Mouse (Mus musculus) heart, postnatal 0 days (tissue): ENCODE results near the gene Hmcn1. TPM values are rescaled to one million over a fixed set of nuclear protein-coding genes. Genes with fewer than 3 reads are reported as not detected.

Source experiments
- ATAC-seq: fragments of 200-750 bp; cut with Nextera tagmentation; 2 replicates; pipeline ENCODE4 v1.8.0; 2017; ENCODE audit warnings: low read depth, moderate number of reproducible peaks, moderate library complexity; ENCODE audit not compliant: insufficient read depth
- DNase-seq: peaks from one replicate; pipeline ENCODE4 v3.0.0-alpha.2; 2016; ENCODE audit warnings: low spot score
- H3K27ac ChIP-seq: fragments of 300-500 bp; sonication (generic); 2 replicates; pipeline ENCODE4 v1.5.1; 2014; ENCODE audit warnings: low read depth, mild to moderate bottlenecking
- H3K27me3 ChIP-seq: fragments of 300-500 bp; sonication (generic); 2 replicates; pipeline ENCODE4 v1.6.1; 2014; ENCODE audit warnings: low read length, mixed read lengths; ENCODE audit not compliant: control insufficient read depth, insufficient read depth
- H3K36me3 ChIP-seq: fragments of 300-500 bp; sonication (generic); replicated peaks from 2 replicates; pipeline ENCODE4 v1.6.1; 2014; ENCODE audit warnings: low read length, mixed read lengths; ENCODE audit not compliant: control insufficient read depth, insufficient read depth
- H3K4me1 ChIP-seq: fragments of 300-500 bp; sonication (generic); 2 replicates; pipeline ENCODE4 v1.6.1; 2014; ENCODE audit warnings: antibody characterized with exemption; ENCODE audit not compliant: control insufficient read depth, insufficient read depth
- H3K4me2 ChIP-seq: fragments of 300-500 bp; sonication (generic); 2 replicates; pipeline ENCODE4 v1.6.1; 2014; ENCODE audit warnings: low read depth, mild to moderate bottlenecking, low read length, moderate library complexity
- H3K4me3 ChIP-seq: fragments of 300-500 bp; sonication (generic); 2 replicates; pipeline ENCODE4 v1.5.1; 2014; ENCODE audit warnings: low read depth, low read length
- H3K9ac ChIP-seq: fragments of 300-500 bp; sonication (generic); replicated peaks from 2 replicates; pipeline ENCODE4 v1.6.1; 2014; ENCODE audit warnings: low read depth, low read length, mixed read lengths
- H3K9me3 ChIP-seq: fragments of 300-500 bp; sonication (generic); replicated peaks from 2 replicates; pipeline ENCODE4 v1.6.1; 2016; ENCODE audit warnings: low read length; ENCODE audit not compliant: control insufficient read depth
- CTCF ChIP-seq: IDR thresholded peaks from 2 replicates; pipeline ENCODE4 v1.5.1; 2016; ENCODE audit warnings: antibody characterized with exemption, control low read depth, low read depth
- EP300 ChIP-seq: IDR thresholded peaks from 2 replicates; pipeline ENCODE4 v1.6.1; 2016; ENCODE audit warnings: antibody characterized with exemption, low read depth
- WGBS: fragments of 180-500 bp; shearing (Covaris S2); extraction: QIAGEN DNeasy Blood & Tissue Kit; methylation state at CpG from one replicate; pipeline ENCODE4 v1.1.7; 2014; 5-methylcytosine and 5-hydroxymethylcytosine counted together
- polyA plus RNA-seq: library from polyadenylated mRNA; unstranded; fragments of >200 nt; fragmentation: Nextera tagmentation; extraction: Ambion mirVana; gene quantifications from 2 replicates; pipeline ENCODE4 v1.2.1, GENCODE M21; 2015
- total RNA-seq: library from RNA; depleted of rRNA; stranded (reverse); fragments of >200 nt; gene quantifications from 2 replicates; pipeline ENCODE4 v1.2.3, GENCODE M21; 2014; ENCODE audit warnings: low replicate concordance

The Hmcn1 gene
- total and polyA plus RNA-seq, 2 experiments from 2014 or later, result 18.9 to 59.2 TPM

- no peak for TF ChIP-seq EP300
- no peak for TF ChIP-seq CTCF
- peaks cover 27% of the 10 kb centered on the region for H3K36me3 ChIP-seq
- ATAC-seq (no peak), DNase-seq (no peak)
- H3K4me2 ChIP-seq, result no peak overlapping the region
- 89% methylated on average over 12 of the region's 12 CpGs for WGBS
- H3K4me3 ChIP-seq, result no peak overlapping the region
- no peaks in the 10 kb centered on the region for H3K4me1 ChIP-seq
- H3K27ac ChIP-seq, result no peak overlapping the region
- H3K27me3 ChIP-seq, result no peaks in the 10 kb centered on the region
- H3K9me3 ChIP-seq, result no peaks in the 10 kb centered on the region
- no peak overlapping the region for H3K9ac ChIP-seq
Observed at GRCm38 (mm10) chr1:150802642-150803041, 190.6 kb downstream of the Hmcn1 start.

- H3K27ac ChIP-seq, result no peak overlapping the region
- 77% methylated on average over 8 of the region's 8 CpGs for whole genome bisulfite sequencing
Observed at GRCm38 (mm10) chr1:150800611-150801263, 192.5 kb downstream of the Hmcn1 start.

GRCm38 (mm10) chr1:150798651-150799050 lies 194.6 kb downstream of the Hmcn1 start:
- DNase-seq, result no peak
- no peak for ATAC-seq
- 84% methylated on average over 5 of the region's 5 CpGs for WGBS
- Histone ChIP-seq H3K9ac (no peak overlapping the region), H3K4me1 (no peaks in the 10 kb centered on the region), H3K36me3 (peaks cover 26% of the 10 kb centered on the region), H3K4me2 (no peak overlapping the region), H3K27ac (no peak overlapping the region), H3K4me3 (no peak overlapping the region), H3K9me3 (0 out of 2 replicates have a peak, but pooled peaks cover 3% of the 10 kb centered on the region), H3K27me3 (no peaks in the 10 kb centered on the region)
- TF ChIP-seq CTCF, result no peak
- no peak for TF ChIP-seq EP300

More at GRCm38 (mm10) chr1:150800611-150801263, 192.5 kb downstream of the Hmcn1 start:
- no peak for TF ChIP-seq CTCF
- no peak for TF ChIP-seq EP300
- no peak for ATAC-seq
- Histone ChIP-seq H3K36me3 (peaks cover 26% of the 10 kb centered on the region), H3K4me2 (no peak overlapping the region), H3K4me1 (no peaks in the 10 kb centered on the region), H3K9me3 (no peaks in the 10 kb centered on the region), H3K9ac (no peak overlapping the region), H3K4me3 (no peak overlapping the region), H3K27me3 (no peaks in the 10 kb centered on the region)
- DNase-seq, result no peak

DNA sequence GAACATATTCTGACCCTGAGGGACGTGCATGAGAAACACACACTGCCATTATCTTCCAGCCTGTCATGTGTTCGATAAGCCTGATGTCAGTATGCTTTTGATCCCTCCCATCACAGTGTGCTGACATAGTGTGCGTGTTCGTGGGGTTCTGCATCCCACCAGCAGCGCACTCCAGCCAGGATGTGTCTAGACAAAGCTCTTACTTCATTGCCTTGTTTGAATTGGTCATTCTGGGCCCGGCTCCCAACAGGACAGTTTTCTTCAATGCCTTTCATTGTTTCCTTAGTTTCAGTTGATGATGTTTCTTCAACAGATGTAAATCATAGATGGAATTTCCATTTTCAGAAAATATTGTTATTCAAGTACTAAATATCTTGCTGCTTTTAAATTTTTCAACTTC lies 206.5 kb downstream of the Hmcn1 start:
- H3K4me2 ChIP-seq, result no peak overlapping the region
- ATAC-seq (no peak), DNase-seq (no peak)
- no peaks in the 10 kb centered on the region for H3K9me3 ChIP-seq
- H3K4me3 ChIP-seq, result no peak overlapping the region
- WGBS, result 61% methylated on average over 6 of the region's 6 CpGs
- H3K36me3 ChIP-seq, result no peaks in the 10 kb centered on the region
- 0 out of 2 replicates have a peak, but pooled peaks cover 2% of the 10 kb centered on the region for H3K4me1 ChIP-seq
- no peaks in the 10 kb centered on the region for H3K27me3 ChIP-seq
- TF ChIP-seq EP300 (no peak), CTCF (no peak)
- no peak overlapping the region for H3K27ac ChIP-seq
- no peak overlapping the region for H3K9ac ChIP-seq

DNA sequence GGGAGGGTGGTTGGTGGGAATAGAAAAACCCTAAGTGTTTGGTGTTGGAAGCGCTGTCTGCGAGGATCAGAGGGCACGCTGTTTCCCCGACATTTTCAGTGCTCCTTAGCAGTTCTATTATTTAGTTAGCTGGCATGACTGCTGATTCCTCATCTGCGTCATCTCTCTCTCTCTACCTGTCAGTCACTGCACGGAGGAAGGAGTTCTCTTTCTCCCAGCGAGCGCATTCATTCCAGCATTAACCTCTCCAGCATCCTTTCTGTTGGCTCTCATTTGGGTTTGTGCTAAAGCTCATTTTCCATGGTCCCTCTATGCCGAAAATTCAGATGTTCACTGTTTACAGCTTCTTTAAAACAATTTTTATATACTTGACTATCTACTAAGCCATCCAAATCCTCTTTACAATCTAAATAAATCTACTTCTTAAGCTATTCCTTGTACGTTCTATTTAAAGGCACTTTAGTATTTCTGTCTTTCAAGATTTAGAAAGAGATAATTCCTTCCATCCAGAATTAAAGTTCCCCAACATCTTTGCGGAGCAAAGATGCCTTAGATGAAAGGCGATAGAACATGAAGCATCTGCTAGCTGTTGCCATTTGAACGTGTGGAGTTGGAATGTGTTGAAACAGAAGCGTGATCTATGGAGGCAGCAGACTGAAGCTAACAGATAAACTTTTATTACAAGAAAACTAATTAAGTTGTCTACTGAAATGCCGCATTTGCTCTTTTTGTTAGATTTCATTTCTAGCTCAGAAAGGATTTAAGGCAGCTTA lies 210.0 kb downstream of the Hmcn1 start:
- 88% methylated on average over 15 of the region's 15 CpGs for WGBS

More for the DNA sequence above, 210.0 kb downstream of the Hmcn1 start:
- Histone ChIP-seq H3K4me2 (no peak overlapping the region), H3K4me1 (0 out of 2 replicates have a peak, but pooled peaks cover 2% of the 10 kb centered on the region), H3K36me3 (no peaks in the 10 kb centered on the region), H3K27me3 (no peaks in the 10 kb centered on the region), H3K9me3 (no peaks in the 10 kb centered on the region), H3K4me3 (no peak overlapping the region), H3K9ac (no peak overlapping the region), H3K27ac (no peak overlapping the region)
- DNase-seq (no peak), ATAC-seq (no peak)
- TF ChIP-seq CTCF (no peak), EP300 (no peak)
